Mouse (Mus musculus) heart, embryonic 12.5 days (tissue): ENCODE results near the gene Slitrk3. TPM values are rescaled to one million over a fixed set of nuclear protein-coding genes. Genes with fewer than 3 reads are reported as not detected.

Experiments
- ATAC-seq: fragments of 200-750 bp; cut with Nextera tagmentation; 2 replicates; pipeline ENCODE4 v1.8.0; 2017; ENCODE audit warnings: moderate TSS enrichment, moderate library complexity; ENCODE audit not compliant: insufficient number of reproducible peaks, low FRiP score
- H3K27ac ChIP-seq: fragments of 300-500 bp; sonication (generic); 2 replicates; pipeline ENCODE4 v1.5.1; 2016; ENCODE audit warnings: mild to moderate bottlenecking, moderate library complexity; ENCODE audit not compliant: poor library complexity, severe bottlenecking
- H3K27me3 ChIP-seq: fragments of 300-500 bp; sonication (generic); replicated peaks from 2 replicates; pipeline ENCODE4 v1.6.1; 2016; ENCODE audit warnings: mild to moderate bottlenecking, moderate library complexity
- H3K36me3 ChIP-seq: fragments of 300-500 bp; sonication (generic); 2 replicates; pipeline ENCODE4 v1.6.1; 2016; ENCODE audit warnings: mild to moderate bottlenecking, moderate library complexity
- H3K4me1 ChIP-seq: fragments of 300-500 bp; sonication (generic); replicated peaks from 2 replicates; pipeline ENCODE4 v1.6.1; 2016; ENCODE audit warnings: mild to moderate bottlenecking
- H3K4me2 ChIP-seq: fragments of 300-500 bp; sonication (generic); 2 replicates; pipeline ENCODE4 v1.6.1; 2016; ENCODE audit warnings: mild to moderate bottlenecking, moderate library complexity
- H3K4me3 ChIP-seq: fragments of 300-500 bp; sonication (generic); 2 replicates; pipeline ENCODE4 v1.5.1; 2016; ENCODE audit warnings: mild to moderate bottlenecking
- H3K9ac ChIP-seq: fragments of 300-500 bp; sonication (generic); 2 replicates; pipeline ENCODE4 v1.6.1; 2016; ENCODE audit warnings: mild to moderate bottlenecking, moderate library complexity
- H3K9me3 ChIP-seq: fragments of 300-500 bp; sonication (generic); replicated peaks from 2 replicates; pipeline ENCODE4 v1.6.1; 2016; ENCODE audit warnings: mild to moderate bottlenecking, moderate library complexity
- WGBS: fragments of 180-500 bp; shearing (Covaris S2); methylation state at CpG from one replicate; pipeline ENCODE4 v1.1.7; 2016; 5-methylcytosine and 5-hydroxymethylcytosine counted together
- polyA plus RNA-seq: library from polyadenylated mRNA; unstranded; fragments of >200 nt; fragmentation: Nextera tagmentation; extraction: Ambion mirVana; gene quantifications from 2 replicates; pipeline ENCODE4 v1.2.1, GENCODE M21; 2016

Slitrk3 gene
- polyA plus RNA-seq, 1 experiment from 2014 or later, result 0.24 TPM

DNA sequence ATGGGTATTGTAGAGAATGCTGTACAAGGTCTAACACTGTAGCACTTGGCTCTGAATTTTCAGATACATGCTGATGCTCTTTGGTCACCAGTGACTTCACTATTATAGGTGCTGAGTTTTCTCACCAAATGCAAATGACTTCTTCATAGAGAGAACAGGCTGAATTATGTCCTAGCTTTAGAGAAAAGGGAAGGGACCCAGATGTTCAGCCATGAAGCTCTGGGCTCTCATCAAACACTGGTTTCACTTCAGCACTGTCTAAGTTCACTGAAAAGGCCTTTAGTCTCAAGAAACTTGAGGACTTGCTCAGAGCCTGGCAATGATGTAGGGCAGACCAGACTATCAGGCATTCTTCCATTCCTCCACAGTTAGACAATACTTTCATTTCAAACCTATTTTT is 15.3 kb downstream of the Slitrk3 start:
- Histone ChIP-seq H3K36me3 (no peaks in the 10 kb centered on the region), H3K27ac (no peak overlapping the region), H3K9ac (no peak overlapping the region), H3K4me2 (no peak overlapping the region), H3K27me3 (no peaks in the 10 kb centered on the region), H3K4me1 (no peaks in the 10 kb centered on the region), H3K9me3 (no peaks in the 10 kb centered on the region), H3K4me3 (no peak overlapping the region)
- no peak for ATAC-seq

DNA sequence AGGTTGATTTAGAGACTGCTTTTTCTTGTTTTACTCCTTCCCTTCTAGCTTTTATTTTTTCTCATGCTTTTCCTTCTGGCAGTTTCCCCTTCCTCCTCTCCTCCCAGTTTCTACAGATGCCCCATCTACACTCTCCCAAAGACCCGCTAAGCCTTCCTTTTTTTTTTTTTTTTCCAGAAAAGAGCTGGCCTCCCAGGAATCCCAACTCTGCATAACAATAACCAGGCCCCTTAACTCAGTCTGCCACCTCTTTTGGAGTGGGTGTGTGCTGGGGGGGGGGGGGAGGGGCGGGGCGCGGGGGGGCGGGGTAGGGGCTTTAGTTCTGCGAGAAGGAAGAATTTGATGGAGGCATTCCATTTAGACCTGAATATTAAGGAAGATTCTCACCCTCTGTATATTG is 51.6 kb downstream of the Slitrk3 start:
- WGBS, result 15% methylated on average over 6 of the region's 6 CpGs
- no peak overlapping the region for H3K9ac ChIP-seq
- H3K27me3 ChIP-seq, result no peaks in the 10 kb centered on the region
- no peaks in the 10 kb centered on the region for H3K36me3 ChIP-seq
- no peak for ATAC-seq
- no peaks in the 10 kb centered on the region for H3K4me1 ChIP-seq
- H3K4me2 ChIP-seq, result no peak overlapping the region
- H3K4me3 ChIP-seq, result no peak overlapping the region
- H3K9me3 ChIP-seq, result no peaks in the 10 kb centered on the region
- no peak overlapping the region for H3K27ac ChIP-seq

DNA sequence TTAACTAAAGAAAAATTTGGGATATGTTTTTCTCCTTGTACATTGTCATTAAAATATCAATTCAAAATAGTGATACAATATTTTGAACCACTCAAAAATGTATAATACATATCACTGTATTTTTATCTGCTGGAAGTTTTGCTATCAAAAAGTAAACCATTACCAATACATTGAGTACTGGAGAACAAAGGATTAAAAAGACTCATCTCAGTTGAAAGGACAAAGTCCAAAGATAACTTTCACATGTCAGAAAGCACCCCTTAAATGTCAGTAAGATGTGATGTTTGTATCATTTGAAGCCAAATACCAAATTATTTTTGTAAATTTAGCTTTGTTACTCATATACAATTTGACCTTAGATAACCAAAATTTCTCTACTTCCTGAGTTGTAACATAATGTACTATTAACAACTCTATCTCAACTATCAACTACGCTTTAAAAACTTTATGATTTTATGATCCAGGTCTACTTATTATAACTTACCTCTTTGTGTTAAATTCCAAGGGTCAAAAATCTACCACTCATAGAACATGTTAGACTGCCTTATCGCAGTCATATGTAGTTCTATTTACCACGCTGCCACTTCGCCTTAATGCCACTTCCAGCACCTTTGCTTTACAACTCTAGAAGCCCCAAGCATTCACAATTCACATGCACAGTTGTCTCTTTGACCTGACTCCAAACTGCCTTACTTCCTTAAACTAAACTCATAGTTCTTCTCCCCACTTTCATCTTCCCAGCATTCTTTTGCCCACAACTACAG is 54.5 kb downstream of the Slitrk3 start:
- 83% methylated on average over 4 of the region's 4 CpGs for WGBS
- H3K27ac ChIP-seq, result no peak overlapping the region
- no peak for ATAC-seq
- H3K36me3 ChIP-seq, result no peaks in the 10 kb centered on the region
- no peaks in the 10 kb centered on the region for H3K4me1 ChIP-seq
- no peaks in the 10 kb centered on the region for H3K9me3 ChIP-seq
- H3K4me3 ChIP-seq, result no peak overlapping the region
- no peak overlapping the region for H3K4me2 ChIP-seq
- H3K27me3 ChIP-seq, result no peaks in the 10 kb centered on the region
- no peak overlapping the region for H3K9ac ChIP-seq

DNA sequence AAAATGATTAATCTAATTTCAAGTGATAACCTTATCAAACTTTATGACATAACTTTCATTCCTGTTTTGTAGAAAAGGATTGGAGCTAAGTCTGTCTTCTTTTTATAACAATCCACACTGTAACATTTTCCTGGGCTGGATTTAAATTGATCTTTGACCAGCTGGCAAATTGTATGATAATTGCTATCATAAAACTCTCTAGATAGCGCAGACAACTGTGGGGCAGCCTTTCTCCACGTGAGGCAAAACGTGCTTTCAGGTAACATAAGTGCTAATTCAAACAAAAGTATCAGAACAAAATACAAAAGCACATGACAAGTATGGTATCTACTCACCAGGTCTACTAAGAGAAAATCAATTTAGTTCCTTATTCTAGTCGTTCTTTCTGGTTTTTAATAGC is 60.1 kb downstream of the Slitrk3 start:
- H3K9me3 ChIP-seq, result no peaks in the 10 kb centered on the region
- H3K4me2 ChIP-seq, result no peak overlapping the region
- H3K4me3 ChIP-seq, result no peak overlapping the region
- H3K27me3 ChIP-seq, result no peaks in the 10 kb centered on the region
- no peak for ATAC-seq
- 67% methylated on average over 4 of the region's 4 CpGs for WGBS
- H3K36me3 ChIP-seq, result no peaks in the 10 kb centered on the region
- no peak overlapping the region for H3K9ac ChIP-seq
- no peak overlapping the region for H3K27ac ChIP-seq
- no peaks in the 10 kb centered on the region for H3K4me1 ChIP-seq

Other genes with a start within 250 kb of the Slitrk3 start
- gene Sis, start 89.9 kb downstream of the Slitrk3 start, polyA plus RNA-seq, result not detected in 2 replicates